Mouse (Mus musculus): ENCODE data around the gene Larp1.

DNA sequence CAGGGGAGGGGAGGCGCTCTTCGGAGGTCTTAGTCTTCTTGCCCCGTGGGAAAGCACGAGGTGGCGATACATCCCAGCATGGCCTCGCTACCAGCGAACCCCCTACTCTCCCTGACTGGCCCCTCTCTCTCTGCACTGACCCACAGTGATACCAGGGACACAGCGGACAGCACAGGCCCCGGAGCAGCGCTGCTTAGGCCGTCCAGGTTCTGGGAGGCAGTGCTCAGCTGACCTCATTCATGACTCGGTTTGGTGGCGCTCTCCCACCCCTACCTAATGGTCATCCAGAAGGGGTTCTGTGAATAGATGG lies 94.4 kb downstream of the Larp1 start:
- TF ChIP-seq GATA1 (IDR thresholded peaks at IDR 0.05; ENCODE audit: low read length) (no peak), TAL1 (IDR thresholded peaks at IDR 0.05; ENCODE audit: low read length) (no peak)

Measured in erythroblast, embryonic 14.5 days (primary cell).